Mouse (Mus musculus) layer of hippocampus, adult 9-11 months (tissue): ENCODE data around the gene Olfr410.
A peak's percentile ranks its signal among the peaks of the same experiment; 100 is the strongest.

Source experiments
- DNase-seq: peaks from one replicate; pipeline ENCODE4 v3.0.0; 2022

Olfr410 gene

DNA sequence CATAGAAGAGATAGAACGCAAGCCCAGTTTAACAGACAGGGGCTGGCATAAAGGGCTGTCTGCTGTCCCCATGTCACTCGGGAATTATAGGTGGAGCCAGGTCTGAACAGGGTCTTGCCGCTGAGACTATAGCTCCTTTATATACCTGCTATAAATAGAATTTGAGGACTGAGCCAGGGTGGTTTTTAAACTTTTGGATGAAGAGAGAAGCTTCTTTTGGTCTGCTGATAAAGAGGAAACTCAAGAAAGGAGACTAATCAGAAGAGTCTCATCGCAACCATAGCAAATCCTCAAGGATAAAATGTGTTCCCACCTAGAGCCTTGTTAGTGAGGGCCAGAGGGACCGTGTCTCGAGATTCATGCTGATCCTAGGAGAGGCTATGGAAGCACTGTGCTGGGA, at the start of gene Olfr410:
Gene Olfr410 (minus strand): TSS at position 101 of the 400 bp plus-strand sequence.
- no peak for DNase-seq

DNA sequence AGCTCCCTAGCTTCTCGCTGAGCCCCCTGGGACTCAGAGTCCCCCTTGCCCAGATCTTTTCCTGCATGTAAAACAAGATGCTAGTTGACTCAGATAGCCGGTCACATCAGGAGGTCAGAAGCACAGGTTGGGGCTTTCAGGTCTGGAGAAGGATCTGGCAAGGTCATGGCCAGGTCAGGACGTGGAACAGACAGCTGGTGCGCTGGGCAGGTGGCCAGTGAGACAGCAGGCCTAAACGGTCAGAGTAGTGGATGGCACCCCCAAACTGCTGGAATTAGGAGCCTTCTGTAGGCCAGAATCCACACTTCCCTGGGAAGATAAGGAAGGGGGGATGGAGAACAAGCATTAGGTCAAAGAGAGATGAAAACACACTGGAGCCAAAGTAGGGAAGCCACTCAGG, 49.4 kb upstream of the Olfr410 start:
- no peak for DNase-seq

DNA sequence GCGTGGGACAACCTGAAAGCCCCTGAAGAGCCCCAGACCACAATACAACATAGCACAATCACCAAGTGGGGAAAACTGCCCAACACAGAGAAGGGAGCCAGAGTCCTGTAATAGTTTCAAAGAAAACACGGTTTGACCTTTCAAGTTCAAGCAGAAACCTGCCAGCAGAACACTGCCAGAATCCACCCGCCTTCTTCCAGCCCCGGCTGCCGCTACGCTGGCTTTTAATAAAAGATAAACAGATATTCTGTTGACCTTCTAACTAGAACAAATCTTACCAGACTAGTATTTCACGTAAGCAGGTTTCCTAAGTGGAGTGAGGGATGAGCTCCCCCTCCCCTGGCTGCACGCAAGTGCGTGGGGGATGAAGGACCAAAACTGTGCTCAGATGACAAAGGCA, 47.8 kb upstream of the Olfr410 start:
- no peak for DNase-seq

DNA sequence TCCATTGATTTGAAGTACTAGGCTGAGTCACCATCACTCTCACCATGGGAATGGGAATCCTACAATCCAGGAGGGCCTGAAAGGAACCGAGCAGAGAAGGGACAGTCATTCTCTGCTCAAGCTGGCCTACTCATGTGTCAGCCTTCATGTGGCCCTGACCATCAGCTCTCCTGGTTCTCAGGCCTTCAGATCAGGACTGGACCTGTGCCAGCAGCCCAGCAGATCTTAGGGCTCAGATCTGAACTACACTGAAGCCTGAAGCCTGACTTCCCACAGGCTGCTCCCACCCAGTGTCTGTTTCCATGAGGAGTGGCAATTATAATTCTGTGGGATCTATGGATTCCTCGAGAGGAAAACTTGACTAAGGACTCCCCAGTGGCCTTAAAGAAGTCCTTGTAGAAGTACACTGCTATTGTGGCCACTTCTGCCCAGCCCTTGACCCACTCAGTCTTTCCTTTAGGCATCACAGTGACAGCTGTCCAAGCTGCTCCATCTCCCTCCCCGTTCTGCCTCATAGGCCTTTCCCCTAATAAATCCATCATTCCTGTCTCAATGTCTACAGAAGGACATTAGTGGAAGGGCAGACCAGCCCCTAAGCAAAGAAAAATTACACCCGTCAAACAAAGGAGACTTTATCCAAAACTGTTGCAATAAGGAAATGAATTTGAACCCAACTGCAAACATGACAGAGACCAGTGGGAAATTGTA, 41.5 kb upstream of the Olfr410 start:
- DNase-seq: no peak

DNA sequence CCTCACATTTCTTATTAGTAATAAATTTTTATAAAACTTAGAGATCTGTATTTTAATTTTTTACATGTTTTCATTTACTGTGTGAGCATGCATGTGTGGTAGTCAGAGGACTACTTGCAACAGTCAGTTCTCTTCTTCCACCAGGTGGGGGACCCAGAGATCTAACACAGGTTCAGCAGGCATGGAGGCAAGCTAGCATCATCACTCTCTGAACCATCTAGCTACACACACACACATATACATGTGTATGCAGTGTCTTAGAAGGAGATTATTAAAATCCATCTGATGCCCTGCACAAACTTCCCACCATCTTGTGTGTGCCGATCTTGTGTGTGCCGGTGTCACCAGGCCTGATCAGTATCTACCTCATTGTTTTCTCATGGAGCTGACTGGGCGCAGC, 39.0 kb upstream of the Olfr410 start:
- DNase-seq: peak; percentile 57

DNA sequence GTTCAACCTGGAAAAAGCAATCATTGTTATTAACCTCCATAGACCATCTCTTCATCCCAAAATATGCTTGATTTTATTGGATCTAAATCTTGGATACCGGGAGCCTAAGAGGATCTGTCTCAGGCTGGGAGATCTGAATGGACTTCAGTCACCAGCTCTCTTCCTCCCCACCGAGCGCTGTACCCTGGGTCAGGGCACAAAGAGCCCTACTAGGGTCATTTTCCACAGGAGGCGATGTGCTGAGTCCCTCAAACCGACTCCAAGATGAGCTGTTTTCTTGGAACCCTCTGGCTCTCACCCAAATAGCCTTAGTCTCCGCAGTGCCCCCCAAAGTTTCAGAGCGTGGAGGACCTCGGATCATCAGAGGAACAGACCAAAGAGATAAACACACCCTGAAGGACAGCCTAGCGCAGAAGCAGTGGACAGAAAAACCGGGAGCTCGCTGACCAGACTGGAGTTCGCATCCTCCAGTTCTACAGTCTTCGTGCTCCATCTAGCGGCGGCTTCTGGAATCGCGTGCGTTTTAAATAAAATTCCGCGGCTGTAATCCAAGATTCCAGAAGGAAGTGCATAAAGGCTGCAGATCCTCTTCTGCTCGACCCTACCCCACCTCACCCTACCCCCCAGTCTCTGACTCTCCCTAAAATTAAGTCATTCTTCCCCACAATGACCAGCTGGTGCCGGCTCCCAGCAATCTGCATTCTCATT, 33.7 kb upstream of the Olfr410 start:
- DNase-seq: peak; percentile 42

DNA sequence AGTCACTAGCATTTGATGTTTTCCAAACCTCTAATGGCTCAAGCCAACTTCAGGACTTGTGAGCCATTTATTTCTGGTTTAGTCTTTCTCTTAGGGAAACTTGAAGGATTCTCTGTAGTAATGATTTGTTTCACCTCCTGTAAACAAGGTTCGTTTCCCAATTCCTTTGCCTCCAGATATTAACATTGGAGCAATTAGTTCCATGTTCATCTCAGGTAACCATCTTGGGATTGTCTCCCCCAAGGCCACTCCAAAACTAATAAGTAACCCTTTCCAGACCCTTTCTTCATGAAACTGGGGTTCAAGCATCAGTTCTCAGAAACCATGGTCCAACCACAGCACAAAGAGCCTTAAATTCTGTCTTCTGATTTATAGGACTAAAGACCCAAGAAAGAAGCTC, 23.9 kb upstream of the Olfr410 start, which contains the start of gene Olfr412:
Gene Olfr412 (plus strand): TSS at position 301 of the 400 bp plus-strand sequence.
- DNase-seq: no peak

DNA sequence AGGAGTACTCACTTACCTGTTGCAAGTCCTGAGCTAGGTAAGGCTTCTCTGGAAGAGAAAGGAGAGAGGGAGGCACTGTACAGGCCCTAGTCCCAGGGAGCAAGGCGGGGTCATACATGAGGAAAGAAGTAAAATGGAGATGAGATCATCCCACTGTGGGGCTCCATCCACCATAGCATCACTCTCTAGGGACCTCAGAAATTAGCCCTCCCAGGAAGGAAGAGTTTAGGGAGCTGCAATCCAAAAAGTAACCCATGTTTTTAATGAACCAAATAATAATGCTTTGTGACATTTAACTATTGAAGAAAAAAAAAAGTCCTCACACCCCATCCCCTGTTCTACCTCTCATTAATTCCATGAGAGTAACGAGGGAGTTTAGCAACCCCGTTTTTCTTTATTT, 14.7 kb upstream of the Olfr410 start, which contains the start of gene Olfr411:
Gene Olfr411 (minus strand): TSS at position 101 of the 400 bp plus-strand sequence.
- DNase-seq: no peak

DNA sequence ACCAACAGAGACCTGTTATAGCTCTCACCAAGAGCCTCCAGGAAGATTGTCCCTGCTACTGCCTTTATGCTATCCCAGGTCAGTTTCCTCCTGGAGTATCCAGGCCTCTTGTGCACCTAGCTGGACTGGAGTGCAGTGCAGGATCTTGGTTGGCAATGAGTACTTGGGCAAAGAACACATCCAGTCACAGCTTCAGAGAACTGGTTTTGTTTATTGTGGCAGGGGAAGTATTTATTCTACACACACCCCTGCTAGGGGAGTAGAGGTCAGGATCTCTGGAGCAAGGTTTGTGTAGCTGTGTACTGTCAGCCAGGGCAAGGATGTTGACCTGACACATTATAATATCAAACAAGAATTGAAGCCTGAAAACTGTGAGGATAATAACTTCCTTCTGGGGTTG, 9.1 kb downstream of the Olfr410 start:
- no peak for DNase-seq

DNA sequence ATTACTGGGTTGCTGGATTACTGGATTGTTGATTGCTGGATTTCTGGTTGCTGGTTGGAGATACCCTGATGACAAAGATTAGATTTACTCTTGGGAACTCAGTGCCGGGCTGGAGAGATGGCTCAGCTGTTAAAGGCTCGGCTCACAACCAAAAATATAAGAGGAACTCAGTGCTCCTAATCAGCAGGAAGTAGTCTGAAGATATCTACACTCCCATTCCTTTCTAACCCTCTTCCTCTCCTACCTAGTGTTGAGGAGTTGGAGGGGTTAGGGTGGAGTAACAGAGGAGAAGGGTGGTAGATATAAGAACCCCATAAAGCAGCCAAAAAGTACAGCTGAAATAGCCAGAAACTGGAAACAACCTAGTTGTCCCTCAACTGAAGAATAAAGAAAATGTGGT, 11.8 kb downstream of the Olfr410 start:
- no peak for DNase-seq

DNA sequence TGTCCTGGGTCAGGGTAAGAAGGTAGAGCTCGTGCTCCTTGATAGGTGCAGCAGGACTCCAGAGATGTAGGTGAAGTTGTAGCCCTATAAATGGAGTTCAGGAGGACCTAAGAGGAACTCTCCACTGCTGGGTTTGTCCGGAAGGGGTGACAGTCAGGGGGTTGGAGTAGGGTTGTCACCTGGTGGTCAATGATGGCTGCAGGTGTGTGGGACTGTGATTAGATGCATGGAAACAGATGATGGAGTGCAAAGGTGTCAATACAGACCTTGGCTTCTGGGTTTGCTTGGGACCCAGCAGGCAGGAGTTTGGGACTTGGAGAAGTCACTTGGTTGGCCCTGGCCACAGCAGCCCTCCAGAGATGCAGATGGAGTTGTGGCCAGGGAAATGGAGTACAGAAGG, 50.6 kb downstream of the Olfr410 start:
- DNase-seq: no peak

DNA sequence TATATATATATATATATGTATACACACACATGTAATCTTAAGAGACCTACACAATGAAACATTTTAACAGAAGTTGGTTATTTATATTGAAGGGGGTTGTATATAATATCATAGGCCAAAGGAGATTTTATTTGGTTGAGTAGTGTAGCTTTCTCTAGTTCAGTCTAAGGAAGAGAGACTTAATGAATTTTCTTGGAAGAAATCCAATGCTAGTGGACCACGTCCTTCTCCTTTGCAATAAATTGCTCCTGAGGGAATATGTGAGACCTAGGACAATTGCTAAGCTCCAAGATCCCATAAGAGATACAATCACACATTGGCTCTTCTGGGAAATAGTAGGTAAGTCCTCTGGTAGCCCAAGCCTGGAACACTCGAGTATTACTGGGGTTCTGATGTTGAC, 54.4 kb downstream of the Olfr410 start, which contains the start of gene Olfr59:
Gene Olfr59 (plus strand): TSS at position 301 of the 400 bp plus-strand sequence.
- no peak for DNase-seq
